Mouse (Mus musculus) midbrain, postnatal 0 days (tissue): Measurements from ENCODE around the gene Mindy4. TPM values are rescaled to one million over a fixed set of nuclear protein-coding genes. Genes with fewer than 3 reads are reported as not detected.

Experiments
- ATAC-seq: fragments of 200-750 bp; cut with Nextera tagmentation; 2 replicates; pipeline ENCODE4 v1.8.0; 2017; ENCODE audit warnings: moderate number of reproducible peaks, mild to moderate bottlenecking, moderate TSS enrichment, moderate library complexity; ENCODE audit not compliant: low FRiP score
- DNase-seq: peaks from one replicate; pipeline ENCODE4 v3.0.0-alpha.2; 2015; ENCODE audit warnings: low spot score
- H3K27ac ChIP-seq: fragments of 300-500 bp; sonication (generic); 2 replicates; pipeline ENCODE4 v1.5.1; 2014; ENCODE audit warnings: low read depth, mild to moderate bottlenecking, low read length, mixed read lengths
- H3K27me3 ChIP-seq: fragments of 300-500 bp; sonication (generic); 2 replicates; pipeline ENCODE4 v1.6.1; 2014; ENCODE audit warnings: low read length, control low read depth, mixed read lengths; ENCODE audit not compliant: insufficient read depth
- H3K36me3 ChIP-seq: fragments of 300-500 bp; sonication (generic); 2 replicates; pipeline ENCODE4 v1.6.1; 2014; ENCODE audit warnings: low read length, control low read depth, mixed read lengths; ENCODE audit not compliant: insufficient read depth
- H3K4me1 ChIP-seq: fragments of 300-500 bp; sonication (generic); 2 replicates; pipeline ENCODE4 v1.6.1; 2014; ENCODE audit warnings: mild to moderate bottlenecking, control low read depth, antibody characterized with exemption, low read length, mixed read lengths; ENCODE audit not compliant: insufficient read depth
- H3K4me2 ChIP-seq: fragments of 300-500 bp; sonication (generic); 2 replicates; pipeline ENCODE4 v1.6.1; 2014; ENCODE audit warnings: low read depth, mild to moderate bottlenecking, low read length, mixed read lengths; ENCODE audit not compliant: poor library complexity, severe bottlenecking
- H3K4me3 ChIP-seq: fragments of 300-500 bp; sonication (generic); 2 replicates; pipeline ENCODE4 v1.5.1; 2014; ENCODE audit warnings: low read depth, mild to moderate bottlenecking, low read length, moderate library complexity
- H3K9ac ChIP-seq: fragments of 300-500 bp; sonication (generic); replicated peaks from 2 replicates; pipeline ENCODE4 v1.6.1; 2014; ENCODE audit warnings: mild to moderate bottlenecking, low read length, moderate library complexity, mixed read lengths; ENCODE audit not compliant: poor library complexity, severe bottlenecking
- H3K9me3 ChIP-seq: fragments of 300-500 bp; sonication (generic); 2 replicates; pipeline ENCODE4 v1.6.1; 2016; ENCODE audit warnings: low read length, control low read depth
- CTCF ChIP-seq: IDR thresholded peaks from 2 replicates; pipeline ENCODE4 v1.5.1; 2016; ENCODE audit warnings: antibody characterized with exemption, mild to moderate bottlenecking
- WGBS: fragments of 180-500 bp; shearing (Covaris S2); extraction: QIAGEN DNeasy Blood & Tissue Kit; methylation state at CpG from one replicate; pipeline ENCODE4 v1.1.7; 2014; 5-methylcytosine and 5-hydroxymethylcytosine counted together
- polyA plus RNA-seq: library from polyadenylated mRNA; unstranded; fragments of >200 nt; fragmentation: Nextera tagmentation; extraction: Ambion mirVana; gene quantifications from 2 replicates; pipeline ENCODE4 v1.2.1, GENCODE M21; 2015
- total RNA-seq: library from RNA; depleted of rRNA; stranded (reverse); fragments of >200 nt; gene quantifications from 2 replicates; pipeline ENCODE4 v1.2.3, GENCODE M21; 2014

Gene Mindy4
- total and polyA plus RNA-seq, 2 experiments from 2014 or later, result 8.8 to 10.0 TPM

DNA sequence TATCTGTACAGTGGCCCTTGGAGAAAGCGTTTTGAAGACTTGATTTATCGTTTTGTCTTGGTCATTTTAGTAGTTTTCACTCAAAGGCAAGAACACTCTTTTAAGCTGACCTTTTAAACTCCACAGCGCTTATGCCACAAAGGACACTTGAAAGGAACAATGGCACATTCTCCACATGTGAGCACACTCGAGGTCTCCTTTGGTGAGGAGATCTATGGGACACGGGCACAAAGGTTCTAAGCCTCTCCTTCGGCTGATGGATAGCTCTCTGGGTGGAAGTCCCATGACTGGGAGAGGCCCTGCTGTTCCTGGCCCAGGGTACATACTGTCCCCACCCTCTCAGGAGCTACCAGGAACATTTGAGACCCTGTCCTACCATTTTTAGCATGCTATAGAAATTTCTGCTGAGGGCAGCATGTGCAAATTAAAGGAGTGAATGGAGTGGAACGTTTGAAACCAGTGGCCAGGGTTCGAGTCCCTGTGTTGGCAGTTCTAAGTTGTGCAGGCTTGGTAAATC, 49.6 kb downstream of the Mindy4 start:
- H3K36me3 ChIP-seq, result no peaks in the 10 kb centered on the region
- no peak overlapping the region for H3K9ac ChIP-seq
- no peak overlapping the region for H3K4me3 ChIP-seq
- no peak for ATAC-seq
- H3K4me1 ChIP-seq, result no peaks in the 10 kb centered on the region
- no peak for DNase-seq
- H3K27ac ChIP-seq, result no peak overlapping the region
- H3K27me3 ChIP-seq, result no peaks in the 10 kb centered on the region
- H3K9me3 ChIP-seq, result no peaks in the 10 kb centered on the region
- TF ChIP-seq CTCF, result no peak
- WGBS, result 72% methylated on average over 8 of the region's 8 CpGs
- no peak overlapping the region for H3K4me2 ChIP-seq

DNA sequence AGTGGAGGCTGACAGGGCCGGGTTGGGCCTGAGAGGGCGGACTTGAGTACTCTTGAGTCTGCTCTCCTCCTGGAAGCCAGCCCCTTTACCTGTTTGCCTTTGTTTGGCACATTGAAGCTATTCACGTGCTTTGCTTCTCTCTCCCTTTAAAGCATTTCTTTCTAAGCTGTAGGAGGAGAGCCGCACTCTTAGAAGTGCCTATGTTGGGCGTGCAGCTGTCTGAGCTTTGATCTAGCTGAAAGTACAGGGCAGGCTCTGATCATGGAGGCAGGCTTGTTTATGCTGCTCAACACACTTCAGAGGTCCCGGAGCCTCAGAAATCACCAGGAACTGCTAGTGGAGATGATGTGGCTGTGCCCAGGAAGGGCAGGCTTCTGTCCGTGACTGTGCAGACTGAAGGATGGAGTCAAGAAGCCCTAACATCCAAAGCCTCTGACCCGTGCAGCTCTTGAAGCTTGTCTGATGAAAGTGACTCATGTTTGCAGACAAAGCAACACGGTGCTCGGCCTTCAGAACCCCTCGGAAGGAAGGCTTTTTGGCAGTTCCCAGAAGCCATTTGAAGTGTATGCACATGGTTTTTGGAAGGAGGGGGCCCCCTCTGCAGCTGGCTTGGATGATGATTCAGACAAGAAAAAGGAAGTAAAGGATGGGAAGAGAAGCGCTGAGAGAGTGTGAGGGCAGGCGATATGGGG, 53.5 kb downstream of the Mindy4 start:
- Histone ChIP-seq H3K4me1 (no peaks in the 10 kb centered on the region), H3K4me2 (no peak overlapping the region), H3K9me3 (no peaks in the 10 kb centered on the region), H3K27me3 (no peaks in the 10 kb centered on the region), H3K36me3 (no peaks in the 10 kb centered on the region), H3K4me3 (no peak overlapping the region), H3K9ac (no peak overlapping the region), H3K27ac (no peak overlapping the region)
- DNase-seq (no peak), ATAC-seq (peak; percentile 44; the same call in 1 of the 2 replicates)
- no peak for TF ChIP-seq CTCF
- 79% methylated on average over 13 of the region's 13 CpGs for WGBS

DNA sequence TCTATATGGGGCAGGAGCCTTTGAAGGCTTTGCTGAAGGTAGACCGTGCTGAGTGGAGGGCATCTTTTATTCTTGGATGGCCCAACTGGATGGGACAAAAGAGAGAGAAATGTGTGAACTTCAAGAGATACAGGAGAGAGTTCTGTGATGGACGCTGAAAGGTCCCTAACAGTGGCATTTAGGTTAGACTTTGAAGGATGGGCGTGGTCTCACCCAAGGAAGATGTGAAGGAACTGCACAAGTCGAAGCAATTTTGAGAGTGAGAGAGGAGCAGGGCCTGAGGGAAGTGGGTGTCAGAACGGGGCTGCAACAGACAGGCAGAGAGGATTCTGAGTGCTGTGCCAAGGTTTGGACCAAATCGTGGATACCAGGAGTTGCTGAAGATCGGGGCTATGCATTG, 54.1 kb downstream of the Mindy4 start:
- WGBS, result 88% methylated on average over 7 of the region's 7 CpGs
- ATAC-seq (no peak), DNase-seq (no peak)
- H3K9ac ChIP-seq, result no peak overlapping the region
- no peak overlapping the region for H3K27ac ChIP-seq
- no peak overlapping the region for H3K4me2 ChIP-seq
- H3K27me3 ChIP-seq, result no peaks in the 10 kb centered on the region
- no peaks in the 10 kb centered on the region for H3K36me3 ChIP-seq
- H3K9me3 ChIP-seq, result no peaks in the 10 kb centered on the region
- no peak overlapping the region for H3K4me3 ChIP-seq
- no peaks in the 10 kb centered on the region for H3K4me1 ChIP-seq
- TF ChIP-seq CTCF, result no peak

DNA sequence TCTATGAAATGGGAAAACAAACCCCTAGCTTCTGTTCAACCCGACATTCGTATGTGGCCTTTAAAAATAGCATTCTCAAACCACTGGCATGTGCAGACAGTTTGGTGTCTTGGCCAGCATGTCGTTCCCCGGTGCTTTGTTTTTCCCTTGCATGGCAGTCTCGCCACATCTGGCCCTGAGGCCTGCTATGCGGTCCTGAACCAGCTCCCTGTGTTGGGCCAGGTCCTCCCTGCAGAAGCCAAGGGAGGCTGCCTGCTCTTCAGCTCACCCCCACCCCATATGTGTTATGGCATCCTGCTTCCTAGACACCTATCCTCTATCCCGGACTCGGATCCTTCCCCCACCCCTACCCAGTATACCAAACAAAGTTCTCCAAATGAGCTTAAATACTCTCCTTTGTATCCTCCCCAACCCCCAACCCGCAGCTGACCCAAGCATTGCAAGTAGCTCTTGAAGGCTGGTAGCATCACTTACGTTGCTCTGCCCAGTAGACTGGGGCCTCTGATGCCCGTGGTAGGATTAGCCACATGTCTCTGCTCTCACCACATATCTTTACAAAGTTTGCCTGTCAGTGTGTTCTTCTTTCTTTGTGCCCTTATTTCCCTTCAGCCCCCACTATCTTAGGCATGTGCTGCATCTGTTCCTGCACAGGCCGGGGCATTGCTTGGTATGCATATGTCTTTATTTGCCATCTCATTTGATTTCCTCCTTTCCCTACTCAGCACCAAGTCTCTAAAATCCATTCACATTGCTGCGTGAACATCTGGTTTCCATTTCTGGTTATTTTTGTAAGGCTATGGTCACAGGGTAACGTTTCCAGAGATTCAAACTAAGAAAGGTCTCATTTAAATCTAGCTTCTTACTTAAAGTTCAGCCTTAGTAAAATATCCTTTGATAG, 55.5 kb downstream of the Mindy4 start:
- no peaks in the 10 kb centered on the region for H3K36me3 ChIP-seq
- H3K9ac ChIP-seq, result no peak overlapping the region
- 81% methylated on average over 14 of the region's 14 CpGs for WGBS
- no peak overlapping the region for H3K4me3 ChIP-seq
- no peak overlapping the region for H3K4me2 ChIP-seq
- ATAC-seq (no peak), DNase-seq (no peak)
- no peaks in the 10 kb centered on the region for H3K9me3 ChIP-seq
- H3K4me1 ChIP-seq, result no peaks in the 10 kb centered on the region
- H3K27ac ChIP-seq, result no peak overlapping the region
- no peaks in the 10 kb centered on the region for H3K27me3 ChIP-seq
- no peak for TF ChIP-seq CTCF

DNA sequence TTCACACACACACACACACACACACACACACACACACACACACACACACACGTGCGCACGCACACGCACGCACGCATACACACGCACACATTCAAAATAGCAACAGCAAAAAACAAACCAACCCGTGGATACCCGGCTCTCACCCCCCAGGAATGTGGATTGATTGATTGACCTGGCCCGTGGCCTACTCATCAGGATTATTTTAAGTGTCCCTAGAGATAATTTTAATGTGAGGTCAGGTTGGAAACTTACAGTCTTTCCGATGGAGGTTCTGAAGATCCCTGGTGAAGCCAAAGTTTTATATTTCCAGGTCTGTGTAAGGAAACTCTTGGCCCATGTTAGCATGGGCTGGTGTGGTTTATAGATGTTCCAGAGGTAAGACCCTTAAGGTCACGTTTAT, 59.0 kb downstream of the Mindy4 start:
- Histone ChIP-seq H3K9ac (no peak overlapping the region), H3K36me3 (no peaks in the 10 kb centered on the region), H3K4me3 (no peak overlapping the region), H3K4me2 (no peak overlapping the region), H3K27ac (no peak overlapping the region), H3K4me1 (no peaks in the 10 kb centered on the region), H3K9me3 (no peaks in the 10 kb centered on the region), H3K27me3 (no peaks in the 10 kb centered on the region)
- no peak for DNase-seq
- TF ChIP-seq CTCF, result no peak
- no peak for ATAC-seq
- WGBS, result 94% methylated on average over 12 of the region's 12 CpGs

DNA sequence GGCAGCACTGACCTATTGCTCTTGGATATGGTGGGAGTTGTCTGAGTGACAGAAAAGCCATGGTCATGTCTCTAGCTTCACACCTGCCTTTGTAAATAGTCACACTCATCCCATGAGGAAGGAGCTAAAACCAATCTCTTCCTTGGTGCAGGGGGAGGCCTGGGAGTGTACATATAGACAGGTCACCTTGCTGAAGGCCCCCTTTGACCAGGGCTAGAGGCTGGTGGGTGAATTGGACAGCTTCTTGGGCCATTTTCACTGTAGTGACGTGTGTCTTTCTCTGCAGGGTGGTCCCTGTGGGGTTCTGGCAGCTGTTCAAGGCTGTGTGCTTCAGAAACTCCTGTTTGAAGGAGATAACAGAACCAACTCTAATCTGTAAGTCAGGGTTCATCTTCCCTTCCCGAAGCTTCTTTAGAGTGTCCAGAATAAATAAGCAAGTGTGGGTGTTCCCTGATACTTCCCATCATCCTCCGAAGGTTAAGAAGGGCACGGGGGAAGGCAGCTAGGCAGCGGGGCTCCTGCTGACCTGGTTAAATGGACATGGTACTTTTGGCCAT, 60.4 kb downstream of the Mindy4 start:
- Histone ChIP-seq H3K27ac (no peak overlapping the region), H3K4me2 (no peak overlapping the region), H3K36me3 (no peaks in the 10 kb centered on the region), H3K4me3 (no peak overlapping the region), H3K9me3 (no peaks in the 10 kb centered on the region), H3K4me1 (no peaks in the 10 kb centered on the region), H3K9ac (no peak overlapping the region), H3K27me3 (no peaks in the 10 kb centered on the region)
- no peak for TF ChIP-seq CTCF
- DNase-seq (no peak), ATAC-seq (no peak)
- 72% methylated on average over 5 of the region's 5 CpGs for WGBS
